Mouse (Mus musculus) CH12.LX (cell line): ENCODE results near the gene Tsn.

Experiments used
- CHD1 ChIP-seq: IDR thresholded peaks from 2 replicates; pipeline ENCODE4 v1.6.1; 2012; ENCODE audit warnings: low read depth, low read length, improper control_type of control experiment, inconsistent platforms
- CTCF ChIP-seq, 2 experiments: IDR thresholded peaks in 1 of 2; conservative IDR thresholded peaks in 1 of 2; 2 replicates each; pipeline ENCODE4 v1.5.1; 2011 to 2012; ENCODE audit warnings: low read depth in 2 of 2, low read length in 2 of 2, improper control_type of control experiment in 1 of 2, inconsistent platforms in 1 of 2, mild to moderate bottlenecking in 1 of 2, moderate library complexity in 1 of 2
- EP300 ChIP-seq: IDR thresholded peaks from 2 replicates; pipeline ENCODE4 v1.6.1; 2011; ENCODE audit warnings: low read length, improper control_type of control experiment
- MAX ChIP-seq: IDR thresholded peaks from 2 replicates; pipeline ENCODE4 v1.6.1; 2011; ENCODE audit warnings: low read length, improper control_type of control experiment
- MXI1 ChIP-seq: IDR thresholded peaks from 2 replicates; pipeline ENCODE4 v1.6.1; 2011; ENCODE audit warnings: mild to moderate bottlenecking, low read depth, low read length, improper control_type of control experiment
- MYC ChIP-seq: IDR thresholded peaks from 2 replicates; pipeline ENCODE4 v1.6.1; 2011; ENCODE audit warnings: low read depth, mild to moderate bottlenecking, improper control_type of control experiment, low read length
- RCOR1 ChIP-seq: conservative IDR thresholded peaks from 2 replicates; pipeline ENCODE4 v1.6.1; 2012; ENCODE audit warnings: low read depth, mild to moderate bottlenecking, inconsistent platforms, low read length, improper control_type of control experiment
- SMC3 ChIP-seq: IDR thresholded peaks from 2 replicates; pipeline ENCODE4 v1.6.1; 2011; ENCODE audit warnings: low read depth, low read length, improper control_type of control experiment
- TBP ChIP-seq: conservative IDR thresholded peaks from 2 replicates; pipeline ENCODE4 v1.6.1; 2011; ENCODE audit warnings: low read depth, low read length, improper control_type of control experiment
- ZMIZ1 ChIP-seq: IDR thresholded peaks from 2 replicates; pipeline ENCODE4 v1.6.1; 2012; ENCODE audit warnings: low read depth, mild to moderate bottlenecking, inconsistent platforms, low read length, improper control_type of control experiment

GRCm38 (mm10) chr1:118294826-118295225 is 16.7 kb downstream of the Tsn start:
- TF ChIP-seq MAX (no peak), MYC (no peak), TBP (no peak), EP300 (no peak), CTCF (conservative IDR thresholded peaks at IDR 0.05 in 1 of 2, IDR thresholded peaks at IDR 0.05 in 1 of 2; ENCODE audit: low read depth in 2 of 2, low read length in 2 of 2) (no peak), RCOR1 (no peak), ZMIZ1 (no peak), MXI1 (no peak), CHD1 (no peak), SMC3 (no peak)
